Mouse (Mus musculus) lung, postnatal 0 days (tissue): Measurements from ENCODE around the gene Endou. TPM values are rescaled to one million over a fixed set of nuclear protein-coding genes. Genes with fewer than 3 reads are reported as not detected.

Experiments used
- ATAC-seq: fragments of 200-750 bp; cut with Nextera tagmentation; 2 replicates; pipeline ENCODE4 v1.8.0; 2017; ENCODE audit warnings: moderate library complexity
- DNase-seq: peaks from one replicate; pipeline ENCODE4 v3.0.0-alpha.2; 2016; ENCODE audit warnings: low spot score
- H3K27ac ChIP-seq: fragments of 300-500 bp; sonication (generic); 2 replicates; pipeline ENCODE4 v1.5.1; 2014; ENCODE audit warnings: antibody characterized with exemption, mild to moderate bottlenecking, low read length, mixed read lengths
- H3K27me3 ChIP-seq: fragments of 300-500 bp; sonication (generic); replicated peaks from 2 replicates; pipeline ENCODE4 v1.6.1; 2014; ENCODE audit warnings: low read length, mixed read lengths; ENCODE audit not compliant: insufficient read depth
- H3K36me3 ChIP-seq: fragments of 300-500 bp; sonication (generic); 2 replicates; pipeline ENCODE4 v1.6.1; 2014; ENCODE audit warnings: low read length, mixed read lengths; ENCODE audit not compliant: insufficient read depth
- H3K4me1 ChIP-seq: fragments of 300-500 bp; sonication (generic); 2 replicates; pipeline ENCODE4 v1.6.1; 2014; ENCODE audit warnings: antibody characterized with exemption, low read depth, low read length, mixed read lengths; ENCODE audit not compliant: insufficient read depth
- H3K4me2 ChIP-seq: fragments of 300-500 bp; sonication (generic); replicated peaks from 2 replicates; pipeline ENCODE4 v1.6.1; 2014; ENCODE audit warnings: low read depth, mild to moderate bottlenecking, low read length, moderate library complexity, mixed read lengths
- H3K4me3 ChIP-seq: fragments of 300-500 bp; sonication (generic); 2 replicates; pipeline ENCODE4 v1.5.1; 2014; ENCODE audit warnings: low read depth, low read length
- H3K9ac ChIP-seq: fragments of 300-500 bp; sonication (generic); replicated peaks from 2 replicates; pipeline ENCODE4 v1.6.1; 2014; ENCODE audit warnings: low read depth, mild to moderate bottlenecking
- H3K9me3 ChIP-seq: fragments of 300-500 bp; sonication (generic); 2 replicates; pipeline ENCODE4 v1.6.1; 2016; ENCODE audit warnings: low read length, mixed read lengths
- CTCF ChIP-seq: IDR thresholded peaks from 2 replicates; pipeline ENCODE4 v1.5.1; 2016; ENCODE audit warnings: antibody characterized with exemption, mild to moderate bottlenecking
- EP300 ChIP-seq: IDR thresholded peaks from 2 replicates; pipeline ENCODE4 v1.6.1; 2016; ENCODE audit warnings: antibody characterized with exemption, mild to moderate bottlenecking, control low read depth
- WGBS: fragments of 180-500 bp; shearing (Covaris S2); extraction: QIAGEN DNeasy Blood & Tissue Kit; methylation state at CpG from one replicate; pipeline ENCODE4 v1.1.7; 2014; 5-methylcytosine and 5-hydroxymethylcytosine counted together
- polyA plus RNA-seq: library from polyadenylated mRNA; unstranded; fragments of >200 nt; fragmentation: Nextera tagmentation; extraction: Ambion mirVana; gene quantifications from 2 replicates; pipeline ENCODE4 v1.2.1, GENCODE M21; 2015

Endou gene
- polyA plus RNA-seq, 1 experiment from 2014 or later: 2.1 TPM

GRCm38 (mm10) chr15:97750697-97751096, 19.6 kb upstream of the Endou start:
- DNase-seq (peak; percentile 90), ATAC-seq (peak; percentile 95)
- Histone ChIP-seq H3K4me2 (no peak overlapping the region; the same call in 1 of the 2 replicates), H3K27me3 (no peaks in the 10 kb centered on the region), H3K4me1 (peaks cover 3% of the 10 kb centered on the region; the same call in 1 of the 2 replicates), H3K36me3 (no peaks in the 10 kb centered on the region), H3K9ac (no peak overlapping the region), H3K27ac (peak overlapping the region; percentile 51; the same call in 1 of the 2 replicates), H3K9me3 (no peaks in the 10 kb centered on the region), H3K4me3 (no peak overlapping the region)
- TF ChIP-seq CTCF (no peak), EP300 (peak; percentile 56; the same call in 1 of the 2 replicates)
- 2% methylated on average over 12 of the region's 12 CpGs for WGBS

- DNase-seq: no peak
- ATAC-seq: no peak
- no peak overlapping the region for H3K4me3 ChIP-seq
- peak overlapping the region; percentile 51; the same call in 1 of the 2 replicates for H3K27ac ChIP-seq
- H3K4me1 ChIP-seq: peaks cover 3% of the 10 kb centered on the region; the same call in 1 of the 2 replicates
- no peaks in the 10 kb centered on the region for H3K9me3 ChIP-seq
- 79% methylated on average over 12 of the region's 13 CpGs for WGBS
- H3K4me2 ChIP-seq: no peak overlapping the region
- H3K36me3 ChIP-seq: no peaks in the 10 kb centered on the region
- TF ChIP-seq EP300 (no peak), CTCF (no peak)
- no peaks in the 10 kb centered on the region for H3K27me3 ChIP-seq
- no peak overlapping the region for H3K9ac ChIP-seq
These were observed 18.7 kb upstream of the Endou start for GRCm38 (mm10) chr15:97749841-97750240.

GRCm38 (mm10) chr15:97749397-97749796, 18.3 kb upstream of the Endou start:
- no peak overlapping the region for H3K4me2 ChIP-seq
- no peak overlapping the region for H3K9ac ChIP-seq

GRCm38 (mm10) chr15:97748964-97749363, 17.8 kb upstream of the Endou start:
- no peak overlapping the region for H3K4me3 ChIP-seq
- no peak overlapping the region for H3K27ac ChIP-seq
- 91% methylated on average over 4 of the region's 4 CpGs for WGBS
- TF ChIP-seq EP300 (no peak), CTCF (no peak)
- no peak for ATAC-seq
- no peak overlapping the region for H3K4me2 ChIP-seq
- no peaks in the 10 kb centered on the region for H3K9me3 ChIP-seq
- no peaks in the 10 kb centered on the region for H3K36me3 ChIP-seq
- no peak for DNase-seq
- H3K9ac ChIP-seq: no peak overlapping the region
- H3K4me1 ChIP-seq: 0 out of 2 replicates have a peak, but pooled peaks cover 3% of the 10 kb centered on the region
- H3K27me3 ChIP-seq: no peaks in the 10 kb centered on the region

More at GRCm38 (mm10) chr15:97749397-97749796, 18.3 kb upstream of the Endou start:
- no peaks in the 10 kb centered on the region for H3K36me3 ChIP-seq
- TF ChIP-seq EP300 (no peak), CTCF (no peak)
- H3K4me1 ChIP-seq: 0 out of 2 replicates have a peak, but pooled peaks cover 3% of the 10 kb centered on the region
- ATAC-seq (no peak), DNase-seq (no peak)
- 91% methylated on average over 9 of the region's 9 CpGs for WGBS
- H3K27me3 ChIP-seq: no peaks in the 10 kb centered on the region
- H3K27ac ChIP-seq: no peak overlapping the region
- no peaks in the 10 kb centered on the region for H3K9me3 ChIP-seq
- no peak overlapping the region for H3K4me3 ChIP-seq

GRCm38 (mm10) chr15:97748309-97748708, 17.2 kb upstream of the Endou start:
- no peaks in the 10 kb centered on the region for H3K9me3 ChIP-seq
- TF ChIP-seq EP300: no peak
- no peak for TF ChIP-seq CTCF
- no peak overlapping the region for H3K9ac ChIP-seq
- 64% methylated on average over 10 of the region's 10 CpGs for WGBS
- H3K4me3 ChIP-seq: no peak overlapping the region
- H3K4me1 ChIP-seq: 0 out of 2 replicates have a peak, but pooled peaks cover 3% of the 10 kb centered on the region
- DNase-seq (no peak), ATAC-seq (no peak)
- no peak overlapping the region for H3K27ac ChIP-seq
- H3K4me2 ChIP-seq: no peak overlapping the region
- H3K27me3 ChIP-seq: no peaks in the 10 kb centered on the region
- no peaks in the 10 kb centered on the region for H3K36me3 ChIP-seq

GRCm38 (mm10) chr15:97747486-97747885, 16.3 kb upstream of the Endou start:
- no peaks in the 10 kb centered on the region for H3K9me3 ChIP-seq
- DNase-seq (no peak), ATAC-seq (no peak)
- H3K4me2 ChIP-seq: no peak overlapping the region
- H3K4me1 ChIP-seq: 0 out of 2 replicates have a peak, but pooled peaks cover 3% of the 10 kb centered on the region
- H3K36me3 ChIP-seq: no peaks in the 10 kb centered on the region
- H3K27ac ChIP-seq: no peak overlapping the region
- no peak overlapping the region for H3K9ac ChIP-seq
- TF ChIP-seq CTCF (no peak), EP300 (no peak)
- WGBS: 78% methylated on average over 4 of the region's 4 CpGs
- no peaks in the 10 kb centered on the region for H3K27me3 ChIP-seq
- H3K4me3 ChIP-seq: no peak overlapping the region

- Histone ChIP-seq H3K27ac (no peak overlapping the region), H3K9ac (no peak overlapping the region), H3K4me3 (no peak overlapping the region), H3K9me3 (no peaks in the 10 kb centered on the region), H3K4me2 (no peak overlapping the region), H3K27me3 (no peaks in the 10 kb centered on the region), H3K36me3 (no peaks in the 10 kb centered on the region), H3K4me1 (0 out of 2 replicates have a peak, but pooled peaks cover 3% of the 10 kb centered on the region)
- 86% methylated on average over 24 of the region's 24 CpGs for WGBS
- no peak for TF ChIP-seq CTCF
- no peak for TF ChIP-seq EP300
- no peak for ATAC-seq
- DNase-seq: no peak
These were observed 15.6 kb upstream of the Endou start for GRCm38 (mm10) chr15:97746748-97747147.
